Mouse (Mus musculus) embryonic facial prominence, embryonic 11.5 days (tissue): ENCODE results near the gene 1600002K03Rik. TPM values are rescaled to one million over a fixed set of nuclear protein-coding genes. Genes with fewer than 3 reads are reported as not detected.
A peak's percentile ranks its signal among the peaks of the same experiment; 100 is the strongest.

Experiments used
- ATAC-seq: fragments of 200-750 bp; cut with Nextera tagmentation; replicated peaks from 2 replicates; pipeline ENCODE4 v1.8.0; 2017; ENCODE audit warnings: low read depth; ENCODE audit not compliant: insufficient number of reproducible peaks, low FRiP score, low TSS enrichment
- DNase-seq: peaks from one replicate; pipeline ENCODE4 v3.0.0-alpha.2; 2015; ENCODE audit warnings: low spot score
- H3K27ac ChIP-seq: fragments of 300-500 bp; sonication (generic); replicated peaks from 2 replicates; pipeline ENCODE4 v1.5.1; 2014; ENCODE audit warnings: mild to moderate bottlenecking, low read depth, low read length, control low read depth
- H3K27me3 ChIP-seq: fragments of 300-500 bp; sonication (generic); 2 replicates; pipeline ENCODE4 v1.6.1; 2014; ENCODE audit warnings: mild to moderate bottlenecking, low read length, moderate library complexity, mixed read lengths; ENCODE audit not compliant: control insufficient read depth, insufficient read depth
- H3K36me3 ChIP-seq: fragments of 300-500 bp; sonication (generic); replicated peaks from 2 replicates; pipeline ENCODE4 v1.6.1; 2014; ENCODE audit warnings: low read depth, mild to moderate bottlenecking, low read length, moderate library complexity, mixed read lengths; ENCODE audit not compliant: control insufficient read depth, insufficient read depth
- H3K4me1 ChIP-seq: fragments of 300-500 bp; sonication (generic); 2 replicates; pipeline ENCODE4 v1.6.1; 2014; ENCODE audit warnings: low read length, mixed read lengths; ENCODE audit not compliant: control insufficient read depth, insufficient read depth
- H3K4me2 ChIP-seq: fragments of 300-500 bp; sonication (generic); 2 replicates; pipeline ENCODE4 v1.6.1; 2014; ENCODE audit warnings: low read depth, mild to moderate bottlenecking, control low read depth, low read length, moderate library complexity
- H3K4me3 ChIP-seq: fragments of 300-500 bp; sonication (generic); 2 replicates; pipeline ENCODE4 v1.5.1; 2014; ENCODE audit warnings: low read depth, low read length, control low read depth
- H3K9ac ChIP-seq: fragments of 300-500 bp; sonication (generic); replicated peaks from 2 replicates; pipeline ENCODE4 v1.6.1; 2014; ENCODE audit warnings: mild to moderate bottlenecking, control low read depth, low read length
- H3K9me3 ChIP-seq: fragments of 300-500 bp; sonication (generic); replicated peaks from 2 replicates; pipeline ENCODE4 v1.6.1; 2016; ENCODE audit warnings: mild to moderate bottlenecking, low read length, inconsistent platforms, mixed read lengths; ENCODE audit not compliant: control insufficient read depth
- WGBS: fragments of 180-500 bp; shearing (Covaris S2); extraction: QIAGEN DNeasy Blood & Tissue Kit; methylation state at CpG from one replicate; pipeline ENCODE4 v1.1.7; 2014; 5-methylcytosine and 5-hydroxymethylcytosine counted together
- polyA plus RNA-seq: library from polyadenylated mRNA; unstranded; fragments of >200 nt; fragmentation: Nextera tagmentation; extraction: Ambion mirVana; gene quantifications from 2 replicates; pipeline ENCODE4 v1.2.1, GENCODE M21; 2014

Gene 1600002K03Rik
- polyA plus RNA-seq, 1 experiment from 2014 or later, result 6.8 TPM

- 91% methylated on average over 7 of the region's 7 CpGs for WGBS
- no peak overlapping the region for H3K9ac ChIP-seq
These were observed 3.1 kb upstream of the 1600002K03Rik start for GRCm38 (mm10) chr10:80169651-80170050.

GRCm38 (mm10) chr10:80170052-80170451 is 2.7 kb upstream of the 1600002K03Rik start:
- no peak overlapping the region for H3K27ac ChIP-seq
- no peak overlapping the region for H3K4me2 ChIP-seq
- H3K36me3 ChIP-seq, result peaks cover 12% of the 10 kb centered on the region
- ATAC-seq (no peak), DNase-seq (no peak)
- WGBS, result 97% methylated on average over 16 of the region's 16 CpGs
- H3K9ac ChIP-seq, result no peak overlapping the region
- no peaks in the 10 kb centered on the region for H3K9me3 ChIP-seq
- H3K27me3 ChIP-seq, result no peaks in the 10 kb centered on the region
- no peaks in the 10 kb centered on the region; the same call in none of the 2 replicates for H3K4me1 ChIP-seq
- no peak overlapping the region for H3K4me3 ChIP-seq

More at GRCm38 (mm10) chr10:80169651-80170050, 3.1 kb upstream of the 1600002K03Rik start:
- no peak for ATAC-seq
- Histone ChIP-seq H3K4me2 (no peak overlapping the region), H3K27ac (no peak overlapping the region), H3K27me3 (no peaks in the 10 kb centered on the region), H3K4me3 (no peak overlapping the region), H3K9me3 (no peaks in the 10 kb centered on the region), H3K36me3 (peaks cover 12% of the 10 kb centered on the region), H3K4me1 (peaks cover 2% of the 10 kb centered on the region)
- no peak for DNase-seq

GRCm38 (mm10) chr10:80170601-80171021 is 2.1 kb upstream of the 1600002K03Rik start:
- Histone ChIP-seq H3K9ac (no peak overlapping the region), H3K4me3 (no peak overlapping the region), H3K36me3 (peaks cover 12% of the 10 kb centered on the region)

GRCm38 (mm10) chr10:80171252-80171651 is 1.5 kb upstream of the 1600002K03Rik start:
- Histone ChIP-seq H3K4me3 (no peak overlapping the region), H3K27me3 (no peaks in the 10 kb centered on the region), H3K4me2 (no peak overlapping the region), H3K9ac (no peak overlapping the region; the same call in 1 of the 2 replicates), H3K4me1 (no peaks in the 10 kb centered on the region; the same call in none of the 2 replicates), H3K27ac (no peak overlapping the region), H3K36me3 (peaks cover 12% of the 10 kb centered on the region), H3K9me3 (no peaks in the 10 kb centered on the region)
- DNase-seq (no peak), ATAC-seq (no peak)
- 88% methylated on average over 15 of the region's 15 CpGs for WGBS

More at GRCm38 (mm10) chr10:80170601-80171021, 2.1 kb upstream of the 1600002K03Rik start:
- Histone ChIP-seq H3K27me3 (no peaks in the 10 kb centered on the region), H3K27ac (no peak overlapping the region), H3K9me3 (no peaks in the 10 kb centered on the region), H3K4me1 (no peaks in the 10 kb centered on the region; the same call in none of the 2 replicates), H3K4me2 (no peak overlapping the region)
- WGBS, result 94% methylated on average over 19 of the region's 19 CpGs
- ATAC-seq (no peak), DNase-seq (no peak)

- H3K9me3 ChIP-seq, result no peaks in the 10 kb centered on the region
- H3K4me3 ChIP-seq, result no peak overlapping the region
- ATAC-seq (no peak), DNase-seq (no peak)
- H3K27me3 ChIP-seq, result no peaks in the 10 kb centered on the region
- no peaks in the 10 kb centered on the region; the same call in none of the 2 replicates for H3K4me1 ChIP-seq
- no peak overlapping the region; the same call in 1 of the 2 replicates for H3K9ac ChIP-seq
- H3K27ac ChIP-seq, result no peak overlapping the region
- peaks cover 12% of the 10 kb centered on the region for H3K36me3 ChIP-seq
- 86% methylated on average over 43 of the region's 45 CpGs for WGBS
- no peak overlapping the region; the same call in 1 of the 2 replicates for H3K4me2 ChIP-seq
These were observed 801 bp upstream of the 1600002K03Rik start for GRCm38 (mm10) chr10:80171760-80172526.

- no peaks in the 10 kb centered on the region for H3K27me3 ChIP-seq
- ATAC-seq (no peak), DNase-seq (no peak)
- no peaks in the 10 kb centered on the region; the same call in 1 of the 2 replicates for H3K4me1 ChIP-seq
- H3K36me3 ChIP-seq, result peaks cover 12% of the 10 kb centered on the region
- WGBS, result 14% methylated on average over 11 of the region's 11 CpGs
- no peaks in the 10 kb centered on the region for H3K9me3 ChIP-seq
- H3K4me2 ChIP-seq, result peak overlapping the region; percentile 81
- H3K9ac ChIP-seq, result peak overlapping the region; percentile 7; the same call in 1 of the 2 replicates
- peak overlapping the region; percentile 48 for H3K4me3 ChIP-seq
- H3K27ac ChIP-seq, result peak overlapping the region; percentile 41; the same call in 1 of the 2 replicates
These were observed 614 bp downstream of the 1600002K03Rik start for GRCm38 (mm10) chr10:80173358-80173757.

GRCm38 (mm10) chr10:80173955-80174640 is 1.4 kb downstream of the 1600002K03Rik start:
- no peaks in the 10 kb centered on the region for H3K9me3 ChIP-seq
- no peaks in the 10 kb centered on the region for H3K27me3 ChIP-seq
- H3K27ac ChIP-seq, result no peak overlapping the region
- no peak for DNase-seq
- WGBS, result 84% methylated on average over 10 of the region's 10 CpGs
- H3K4me3 ChIP-seq, result no peak overlapping the region
- H3K4me2 ChIP-seq, result no peak overlapping the region
- no peaks in the 10 kb centered on the region; the same call in 1 of the 2 replicates for H3K4me1 ChIP-seq
- ATAC-seq, result no peak
- peaks cover 12% of the 10 kb centered on the region for H3K36me3 ChIP-seq
- H3K9ac ChIP-seq, result no peak overlapping the region
